Mouse (Mus musculus) neural tube, embryonic 13.5 days (tissue): ENCODE results near the gene Hist1h4b. TPM values are rescaled to one million over a fixed set of nuclear protein-coding genes. Genes with fewer than 3 reads are reported as not detected.
A peak's percentile ranks its signal among the peaks of the same experiment; 100 is the strongest.
"Not testable (repeated sequence)": the region's sequence is repeated elsewhere in the genome, so short reads cannot be mapped to it uniquely, and the experiment has no call there.

Experiments used
- ATAC-seq: fragments of 200-750 bp; cut with Nextera tagmentation; 2 replicates; pipeline ENCODE4 v1.8.0; 2017; ENCODE audit warnings: low read depth, mild to moderate bottlenecking, moderate TSS enrichment, moderate library complexity
- H3K27ac ChIP-seq: fragments of 300-500 bp; sonication (generic); replicated peaks from 2 replicates; pipeline ENCODE4 v1.5.1; 2015; ENCODE audit warnings: moderate library complexity, mild to moderate bottlenecking, inconsistent platforms
- H3K27me3 ChIP-seq: fragments of 300-500 bp; sonication (generic); 2 replicates; pipeline ENCODE4 v1.6.1; 2015; ENCODE audit warnings: mild to moderate bottlenecking, inconsistent platforms
- H3K36me3 ChIP-seq: fragments of 300-500 bp; sonication (generic); 2 replicates; pipeline ENCODE4 v1.6.1; 2015; ENCODE audit warnings: mild to moderate bottlenecking, inconsistent platforms
- H3K4me1 ChIP-seq: fragments of 300-500 bp; sonication (generic); replicated peaks from 2 replicates; pipeline ENCODE4 v1.6.1; 2015; ENCODE audit warnings: inconsistent platforms
- H3K4me2 ChIP-seq: fragments of 300-500 bp; sonication (generic); 2 replicates; pipeline ENCODE4 v1.6.1; 2015; ENCODE audit warnings: inconsistent platforms, mild to moderate bottlenecking, moderate library complexity
- H3K4me3 ChIP-seq: fragments of 300-500 bp; sonication (generic); 2 replicates; pipeline ENCODE4 v1.5.1; 2015; ENCODE audit warnings: mild to moderate bottlenecking, inconsistent platforms
- H3K9ac ChIP-seq: fragments of 300-500 bp; sonication (generic); 2 replicates; pipeline ENCODE4 v1.6.1; 2015; ENCODE audit warnings: moderate library complexity, mild to moderate bottlenecking, inconsistent platforms
- H3K9me3 ChIP-seq: fragments of 300-500 bp; sonication (generic); 2 replicates; pipeline ENCODE4 v1.6.1; 2016; ENCODE audit warnings: inconsistent platforms
- WGBS: fragments of 180-500 bp; shearing (Covaris S2); methylation state at CpG from one replicate; pipeline ENCODE4 v1.1.7; 2015; 5-methylcytosine and 5-hydroxymethylcytosine counted together
- polyA plus RNA-seq: library from polyadenylated mRNA; unstranded; fragments of >200 nt; fragmentation: Nextera tagmentation; extraction: Ambion mirVana; gene quantifications from 2 replicates; pipeline ENCODE4 v1.2.1, GENCODE M21; 2015

Gene Hist1h4b
- 2.3 TPM in 1 of 2 replicates, not detected in the other for polyA plus RNA-seq

GRCm38 (mm10) chr13:23756790-23757189 is at the start of gene Hist1h4b:
Gene Hist1h4b, plus strand, starts transcription at chr13:23757013.
- Histone ChIP-seq H3K27me3 (no peaks in the 10 kb centered on the region), H3K27ac (peak within 1 kb of the TSS; percentile 88), H3K9me3 (no peaks in the 10 kb centered on the region), H3K9ac (peak within 1 kb of the TSS; percentile 61), H3K36me3 (no peaks in the 10 kb centered on the region), H3K4me3 (peak within 1 kb of the TSS; percentile 37), H3K4me1 (peaks cover 24% of the 10 kb centered on the region), H3K4me2 (peak within 1 kb of the TSS; percentile 65)
- peak; percentile 77 for ATAC-seq
- WGBS, result 0% methylated on average over 17 of the region's 22 CpGs

GRCm38 (mm10) chr13:23708041-23708440 is 48.8 kb upstream of the Hist1h4b start:
- H3K27ac ChIP-seq, result no peak overlapping the region
- no peak for ATAC-seq
- H3K4me3 ChIP-seq, result no peak overlapping the region
- H3K9me3 ChIP-seq, result no peaks in the 10 kb centered on the region
- H3K4me2 ChIP-seq, result no peak overlapping the region
- H3K27me3 ChIP-seq, result peaks cover 10% of the 10 kb centered on the region; the same call in 1 of the 2 replicates
- H3K36me3 ChIP-seq, result no peaks in the 10 kb centered on the region
- H3K4me1 ChIP-seq, result peaks cover 16% of the 10 kb centered on the region
- H3K9ac ChIP-seq, result no peak overlapping the region
- WGBS, result 89% methylated on average over 4 of the region's 4 CpGs

GRCm38 (mm10) chr13:23708654-23709053 is 48.2 kb upstream of the Hist1h4b start:
- ATAC-seq, result no peak
- H3K9me3 ChIP-seq, result no peaks in the 10 kb centered on the region
- no peaks in the 10 kb centered on the region for H3K36me3 ChIP-seq
- WGBS, result 74% methylated on average over 4 of the region's 4 CpGs
- 0 out of 2 replicates have a peak, but pooled peaks cover 10% of the 10 kb centered on the region for H3K27me3 ChIP-seq
- H3K9ac ChIP-seq, result no peak overlapping the region
- no peak overlapping the region for H3K4me2 ChIP-seq
- peaks cover 19% of the 10 kb centered on the region for H3K4me1 ChIP-seq
- no peak overlapping the region for H3K4me3 ChIP-seq
- no peak overlapping the region for H3K27ac ChIP-seq

- ATAC-seq, result 0 out of 2 replicates have a peak, but pooled peaks have one; percentile 19
- WGBS, result 6% methylated on average over 15 of the region's 15 CpGs
- peak overlapping the region; percentile 64 for H3K9ac ChIP-seq
- H3K27ac ChIP-seq, result no peak overlapping the region
- H3K4me1 ChIP-seq, result peaks cover 21% of the 10 kb centered on the region
- H3K9me3 ChIP-seq, result no peaks in the 10 kb centered on the region
- 0 out of 2 replicates have a peak, but pooled peaks cover 10% of the 10 kb centered on the region for H3K27me3 ChIP-seq
- no peaks in the 10 kb centered on the region for H3K36me3 ChIP-seq
- peak overlapping the region; percentile 65 for H3K4me2 ChIP-seq
- H3K4me3 ChIP-seq, result peak overlapping the region; percentile 37
These were observed 47.0 kb upstream of the Hist1h4b start for GRCm38 (mm10) chr13:23709714-23710373.

GRCm38 (mm10) chr13:23710374-23711089 is 46.3 kb upstream of the Hist1h4b start, which contains the start of gene Hfe:
Gene Hfe, minus strand, starts transcription at chr13:23710854.
- Histone ChIP-seq H3K9me3 (no peaks in the 10 kb centered on the region), H3K4me2 (peak within 1 kb of the TSS; percentile 65), H3K36me3 (no peaks in the 10 kb centered on the region), H3K27ac (no peak within 1 kb of the TSS), H3K4me3 (peak within 1 kb of the TSS; percentile 37), H3K9ac (peak within 1 kb of the TSS; percentile 64), H3K27me3 (0 out of 2 replicates have a peak, but pooled peaks cover 10% of the 10 kb centered on the region), H3K4me1 (peaks cover 21% of the 10 kb centered on the region)
- ATAC-seq, result peak; percentile 63; the same call in 1 of the 2 replicates
- 3% methylated on average over 17 of the region's 17 CpGs for WGBS

- Histone ChIP-seq H3K27ac (no peak overlapping the region), H3K27me3 (0 out of 2 replicates have a peak, but pooled peaks cover 2% of the 10 kb centered on the region), H3K4me3 (no peak overlapping the region), H3K36me3 (no peaks in the 10 kb centered on the region), H3K4me2 (no peak overlapping the region), H3K4me1 (0 out of 2 replicates have a peak, but pooled peaks cover 5% of the 10 kb centered on the region), H3K9ac (no peak overlapping the region), H3K9me3 (no peaks in the 10 kb centered on the region)
- ATAC-seq, result no peak
- 86% methylated on average over 5 of the region's 5 CpGs for WGBS
These were observed 40.4 kb upstream of the Hist1h4b start for GRCm38 (mm10) chr13:23716261-23717042.

GRCm38 (mm10) chr13:23717176-23717575 is 39.6 kb upstream of the Hist1h4b start:
- ATAC-seq, result no peak
- WGBS, result 65% methylated on average over 11 of the region's 11 CpGs
- Histone ChIP-seq H3K4me1 (0 out of 2 replicates have a peak, but pooled peaks cover 5% of the 10 kb centered on the region), H3K9ac (no peak overlapping the region), H3K4me3 (no peak overlapping the region), H3K27ac (no peak overlapping the region), H3K9me3 (no peaks in the 10 kb centered on the region), H3K27me3 (no peaks in the 10 kb centered on the region), H3K36me3 (no peaks in the 10 kb centered on the region), H3K4me2 (no peak overlapping the region)

GRCm38 (mm10) chr13:23717593-23718245 is 39.1 kb upstream of the Hist1h4b start:
- H3K27ac ChIP-seq, H3K36me3 ChIP-seq, ATAC-seq, H3K9ac ChIP-seq, H3K27me3 ChIP-seq, H3K4me3 ChIP-seq, H3K4me2 ChIP-seq, H3K4me1 ChIP-seq, H3K9me3 ChIP-seq: not testable (repeated sequence)
- 25% methylated on average over 2 of the region's 2 CpGs for WGBS

- no peaks in the 10 kb centered on the region for H3K36me3 ChIP-seq
- no peak overlapping the region for H3K27ac ChIP-seq
- no peaks in the 10 kb centered on the region for H3K27me3 ChIP-seq
- no peaks in the 10 kb centered on the region for H3K4me1 ChIP-seq
- no peak overlapping the region for H3K9ac ChIP-seq
- ATAC-seq, result no peak
- 88% methylated on average over 4 of the region's 4 CpGs for WGBS
- no peak overlapping the region for H3K4me2 ChIP-seq
- H3K4me3 ChIP-seq, result no peak overlapping the region
- H3K9me3 ChIP-seq, result no peaks in the 10 kb centered on the region
These were observed 32.6 kb upstream of the Hist1h4b start for GRCm38 (mm10) chr13:23724239-23724638.

- Histone ChIP-seq H3K36me3 (no peaks in the 10 kb centered on the region), H3K4me1 (no peaks in the 10 kb centered on the region), H3K27ac (no peak overlapping the region), H3K4me2 (no peak overlapping the region), H3K27me3 (no peaks in the 10 kb centered on the region), H3K9me3 (no peaks in the 10 kb centered on the region), H3K4me3 (no peak overlapping the region), H3K9ac (no peak overlapping the region)
- 60% methylated on average over 1 of the region's 1 CpGs for WGBS
- no peak for ATAC-seq
These were observed 31.6 kb upstream of the Hist1h4b start for GRCm38 (mm10) chr13:23725213-23725612.

- no peak for ATAC-seq
- H3K27ac ChIP-seq, result no peak overlapping the region
- no peaks in the 10 kb centered on the region for H3K36me3 ChIP-seq
- no peak overlapping the region for H3K4me2 ChIP-seq
- no peaks in the 10 kb centered on the region for H3K4me1 ChIP-seq
- H3K4me3 ChIP-seq, result no peak overlapping the region
- no peaks in the 10 kb centered on the region for H3K27me3 ChIP-seq
- H3K9ac ChIP-seq, result no peak overlapping the region
- no peaks in the 10 kb centered on the region for H3K9me3 ChIP-seq
- 91% methylated on average over 18 of the region's 18 CpGs for WGBS
These were observed 28.2 kb upstream of the Hist1h4b start for GRCm38 (mm10) chr13:23728472-23729191.
